Mouse (Mus musculus) liver, embryonic 13.5 days (tissue): Measurements from ENCODE around the gene Plcb3. TPM values are rescaled to one million over a fixed set of nuclear protein-coding genes. Genes with fewer than 3 reads are reported as not detected.

ENCODE experiments used
- ATAC-seq: fragments of 200-750 bp; cut with Nextera tagmentation; 2 replicates; pipeline ENCODE4 v1.8.0; 2017; ENCODE audit warnings: low read depth, mild to moderate bottlenecking, moderate number of reproducible peaks, moderate library complexity
- DNase-seq: peaks from one replicate; pipeline ENCODE4 v3.0.0; 2022
- H3K27ac ChIP-seq: fragments of 300-500 bp; sonication (generic); 2 replicates; pipeline ENCODE4 v1.5.1; 2015; ENCODE audit warnings: moderate library complexity, mild to moderate bottlenecking, inconsistent platforms
- H3K27me3 ChIP-seq: fragments of 300-500 bp; sonication (generic); 2 replicates; pipeline ENCODE4 v1.6.1; 2015; ENCODE audit warnings: mild to moderate bottlenecking, inconsistent platforms
- H3K36me3 ChIP-seq: fragments of 300-500 bp; sonication (generic); 2 replicates; pipeline ENCODE4 v1.6.1; 2015; ENCODE audit warnings: mild to moderate bottlenecking, inconsistent platforms
- H3K4me1 ChIP-seq: fragments of 300-500 bp; sonication (generic); replicated peaks from 2 replicates; pipeline ENCODE4 v1.6.1; 2015; ENCODE audit warnings: inconsistent platforms
- H3K4me2 ChIP-seq: fragments of 300-500 bp; sonication (generic); 2 replicates; pipeline ENCODE4 v1.6.1; 2015; ENCODE audit warnings: inconsistent platforms, mild to moderate bottlenecking, moderate library complexity
- H3K4me3 ChIP-seq: fragments of 300-500 bp; sonication (generic); replicated peaks from 2 replicates; pipeline ENCODE4 v1.5.1; 2015; ENCODE audit warnings: mild to moderate bottlenecking, inconsistent platforms
- H3K9ac ChIP-seq: fragments of 300-500 bp; sonication (generic); 2 replicates; pipeline ENCODE4 v1.6.1; 2015; ENCODE audit warnings: mild to moderate bottlenecking, inconsistent platforms
- H3K9me3 ChIP-seq: fragments of 300-500 bp; sonication (generic); replicated peaks from 2 replicates; pipeline ENCODE4 v1.6.1; 2016; ENCODE audit warnings: inconsistent platforms
- WGBS: fragments of 180-500 bp; shearing (Covaris S2); methylation state at CpG from one replicate; pipeline ENCODE4 v1.1.7; 2015; ENCODE audit not compliant: insufficient replicate concordance; 5-methylcytosine and 5-hydroxymethylcytosine counted together
- polyA plus RNA-seq: library from polyadenylated mRNA; unstranded; fragments of >200 nt; fragmentation: Nextera tagmentation; extraction: Ambion mirVana; gene quantifications from 2 replicates; pipeline ENCODE4 v1.2.1, GENCODE M21; 2015

The Plcb3 gene
- polyA plus RNA-seq, 1 experiment from 2014 or later: 5.6 TPM

DNA sequence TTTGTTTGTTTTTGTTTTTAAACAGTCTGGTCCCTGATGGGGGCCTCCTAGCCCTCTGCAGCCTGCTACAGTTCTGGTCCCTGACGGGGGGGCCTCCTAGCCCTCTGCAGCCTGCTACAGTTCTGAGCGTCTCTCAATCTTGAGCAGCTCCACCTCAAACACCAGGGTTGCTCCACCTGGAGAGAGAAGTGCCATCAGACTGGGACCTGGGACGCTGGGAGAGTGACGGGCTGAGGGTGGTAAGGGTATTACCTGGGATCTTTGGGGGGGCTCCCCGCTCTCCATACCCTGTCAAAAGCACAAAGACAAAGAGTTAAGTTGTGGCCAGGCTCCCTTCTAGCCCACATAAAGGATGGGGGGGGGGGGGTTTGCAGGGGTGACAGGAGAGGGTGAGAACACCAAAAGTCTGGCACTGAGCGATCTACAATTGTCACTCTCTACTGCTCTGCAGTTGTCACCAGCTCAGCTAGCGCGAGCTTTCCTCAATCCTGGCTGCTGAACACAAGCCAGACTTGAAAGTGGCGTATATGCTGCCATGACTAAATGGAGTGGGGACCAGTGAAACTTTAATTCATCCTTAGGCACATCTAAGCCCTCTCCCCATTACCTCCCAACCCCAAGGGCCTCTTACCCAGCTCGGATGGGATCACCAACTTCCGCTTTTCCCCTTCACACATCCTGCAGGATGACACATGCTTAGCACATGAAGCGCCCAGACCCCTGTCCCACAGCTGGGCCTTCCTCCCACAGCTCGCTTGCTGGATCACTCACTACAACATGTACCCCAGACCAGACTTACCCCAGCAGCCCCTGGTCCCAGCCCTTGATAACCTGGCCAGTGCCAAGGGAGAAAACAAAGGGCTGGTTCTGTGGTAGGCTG lies 1.7 kb upstream of the Plcb3 start:
- Histone ChIP-seq H3K36me3 (peaks cover 35% of the 10 kb centered on the region), H3K9me3 (no peaks in the 10 kb centered on the region), H3K4me3 (peak overlapping the region; percentile 80), H3K4me2 (peak overlapping the region; percentile 97), H3K27ac (peak overlapping the region; percentile 89), H3K4me1 (peaks cover 79% of the 10 kb centered on the region), H3K27me3 (no peaks in the 10 kb centered on the region), H3K9ac (peak overlapping the region; percentile 83)
- no peak for DNase-seq
- no peak for ATAC-seq
- 71% methylated on average over 13 of the region's 13 CpGs for WGBS

DNA sequence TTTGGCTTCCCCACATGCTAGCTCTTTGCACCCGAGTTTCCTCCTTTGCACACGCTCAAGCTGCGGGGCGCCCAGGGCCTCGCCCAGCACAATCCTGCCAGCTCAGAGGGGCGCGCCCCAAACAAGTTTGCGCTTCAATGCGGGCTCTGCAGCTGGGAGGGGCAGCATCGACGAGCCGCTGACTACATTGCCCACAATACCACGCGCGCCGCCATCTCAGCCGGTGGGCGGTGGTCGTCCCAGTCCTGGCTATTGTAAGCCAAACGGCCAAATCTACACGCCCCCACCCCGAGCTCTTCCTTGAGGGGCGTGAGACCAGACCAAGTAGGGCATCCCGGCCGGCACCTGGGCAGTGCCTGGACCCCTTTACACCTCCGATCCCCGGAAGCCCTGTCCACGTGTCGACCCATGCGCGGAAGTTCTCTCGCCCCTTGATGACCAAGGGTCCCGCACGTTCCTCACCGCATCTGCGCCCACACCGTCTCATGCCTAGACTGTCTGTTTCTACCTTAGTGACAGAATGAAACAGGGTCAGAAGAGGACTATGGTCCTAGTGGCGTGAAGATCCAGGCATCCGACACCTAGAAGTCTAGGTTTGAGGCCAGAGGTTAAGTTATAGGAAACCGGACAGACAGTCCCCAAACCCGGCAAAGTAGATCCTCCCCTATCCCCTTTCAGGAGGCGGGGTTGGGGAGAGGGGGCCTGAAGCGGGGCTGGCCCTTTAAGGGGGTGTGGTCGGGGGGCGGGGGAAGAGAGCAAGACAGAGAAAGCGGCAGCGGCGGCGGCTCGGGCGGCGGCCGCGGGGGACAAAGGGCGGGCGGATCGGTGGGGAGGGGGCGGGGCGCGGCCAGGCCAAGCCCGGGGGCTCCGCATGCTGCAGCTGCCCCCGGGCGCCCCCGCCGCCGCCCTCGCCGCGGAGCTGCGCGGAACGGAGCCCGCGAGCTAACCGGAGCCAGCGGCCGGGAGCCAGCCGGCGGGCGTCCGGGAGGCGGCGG lies 1.8 kb downstream of the Plcb3 start, which contains the start of gene Ppp1r14b:
Gene Ppp1r14b, plus strand, starts transcription at position 758 of the 995 bp plus-strand sequence.
- Histone ChIP-seq H3K36me3 (peaks cover 25% of the 10 kb centered on the region), H3K4me1 (peaks cover 90% of the 10 kb centered on the region), H3K9ac (peak within 1 kb of the TSS; percentile 81), H3K4me2 (peak within 1 kb of the TSS; percentile 82), H3K9me3 (no peaks in the 10 kb centered on the region), H3K27me3 (no peaks in the 10 kb centered on the region), H3K4me3 (peak within 1 kb of the TSS; percentile 74), H3K27ac (peak within 1 kb of the TSS; percentile 87)
- DNase-seq (peak; percentile 84), ATAC-seq (peak; percentile 69)
- WGBS: under 1% methylated on average over 67 of the region's 84 CpGs

DNA sequence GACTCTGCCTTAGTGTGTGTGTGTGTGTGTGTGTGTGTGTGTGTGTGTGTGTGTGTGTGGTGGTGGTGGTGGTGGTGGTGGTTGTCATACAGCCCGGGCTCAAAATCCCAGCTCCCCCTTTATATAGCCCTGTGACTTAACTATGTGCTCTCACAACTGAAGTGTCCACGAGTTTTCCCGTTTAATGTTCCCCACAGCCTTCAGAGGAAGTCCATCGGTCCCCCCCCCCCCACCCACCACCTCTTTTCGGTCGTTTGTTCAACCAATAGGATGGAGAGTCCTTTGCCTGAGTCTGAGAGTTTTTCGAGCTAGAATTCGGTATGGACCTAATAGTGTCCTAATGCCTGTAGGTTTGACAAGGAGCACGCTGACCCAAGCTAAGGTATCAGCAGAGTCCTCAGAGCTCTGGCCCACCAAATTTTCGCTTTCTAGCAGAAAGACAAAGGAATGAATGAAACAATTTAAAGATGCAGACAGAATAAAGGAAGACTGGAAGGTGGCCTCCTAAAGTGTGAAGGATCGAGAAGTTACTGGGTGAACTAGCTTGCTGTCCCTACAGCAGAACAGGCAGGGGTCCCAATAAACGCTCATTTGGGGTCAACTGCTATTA lies 2.6 kb downstream of the Plcb3 start:
- peaks cover 90% of the 10 kb centered on the region for H3K4me1 ChIP-seq
- peak overlapping the region; percentile 82 for H3K4me2 ChIP-seq
- no peak for ATAC-seq
- WGBS: 29% methylated on average over 12 of the region's 12 CpGs
- no peaks in the 10 kb centered on the region for H3K9me3 ChIP-seq
- peaks cover 23% of the 10 kb centered on the region for H3K36me3 ChIP-seq
- H3K4me3 ChIP-seq: peak overlapping the region; percentile 74
- DNase-seq: no peak
- peak overlapping the region; percentile 63 for H3K27ac ChIP-seq
- H3K27me3 ChIP-seq: 0 out of 2 replicates have a peak, but pooled peaks cover 6% of the 10 kb centered on the region
- H3K9ac ChIP-seq: peak overlapping the region; percentile 61

DNA sequence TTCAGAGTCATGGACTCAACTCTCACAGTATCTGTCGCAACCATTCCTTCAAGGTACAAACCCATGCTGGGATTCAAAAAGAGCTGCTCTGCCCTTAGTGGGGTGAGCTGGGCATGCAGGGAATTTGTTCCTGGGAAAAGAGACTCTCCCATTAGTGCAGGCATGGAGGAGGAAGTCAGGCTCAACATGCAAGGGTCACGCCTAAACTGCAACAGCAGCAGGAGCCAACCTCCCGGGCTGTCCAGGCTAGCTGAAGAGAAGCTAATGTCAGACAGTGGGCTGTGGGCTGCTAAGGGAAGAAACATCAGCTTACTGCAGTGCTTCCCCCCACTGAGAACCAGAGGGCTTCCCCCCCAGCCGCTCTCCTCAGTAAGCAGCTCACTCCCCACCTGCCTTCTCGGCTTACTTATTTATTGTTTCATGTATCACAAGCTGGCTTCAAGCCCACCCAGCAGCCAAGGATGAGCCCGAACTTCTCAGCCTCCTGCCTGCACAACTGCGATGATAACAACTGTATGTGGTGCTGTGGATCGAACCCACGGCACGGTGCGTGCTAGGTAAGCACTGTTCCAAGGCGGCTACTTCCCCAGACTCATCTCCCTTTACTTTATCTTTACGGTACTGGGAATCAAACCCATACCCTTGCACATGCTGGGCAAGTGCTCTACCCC lies 3.9 kb downstream of the Plcb3 start:
- Histone ChIP-seq H3K4me2 (no peak overlapping the region), H3K36me3 (peaks cover 10% of the 10 kb centered on the region), H3K4me3 (no peak overlapping the region), H3K9me3 (no peaks in the 10 kb centered on the region), H3K27me3 (peaks cover 7% of the 10 kb centered on the region; the same call in 1 of the 2 replicates), H3K9ac (no peak overlapping the region), H3K27ac (0 out of 2 replicates have a peak overlapping the region, but pooled peaks have one; percentile 27), H3K4me1 (peaks cover 88% of the 10 kb centered on the region)
- no peak for ATAC-seq
- 75% methylated on average over 13 of the region's 13 CpGs for WGBS
- DNase-seq: no peak

DNA sequence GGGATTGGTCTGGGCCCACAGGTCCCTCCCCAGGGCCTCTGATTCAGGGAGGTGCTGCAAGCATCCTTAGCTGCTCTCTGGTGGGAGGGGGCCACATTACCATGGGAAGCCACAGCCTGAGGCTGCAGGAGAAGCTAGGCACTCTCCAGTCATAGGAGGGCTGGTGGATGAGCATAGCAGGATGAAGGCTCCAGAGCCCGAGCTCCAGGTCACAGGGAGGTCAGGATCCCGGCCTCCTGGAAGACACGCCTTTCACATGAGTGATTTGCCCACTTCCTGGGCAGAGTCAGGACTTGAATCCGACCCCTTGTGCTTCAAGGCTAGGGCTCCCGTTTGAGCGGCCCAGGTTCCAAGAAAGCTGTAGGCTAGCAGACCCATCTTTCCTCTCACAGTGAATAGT lies 4.6 kb downstream of the Plcb3 start:
- Histone ChIP-seq H3K9ac (no peak overlapping the region), H3K4me2 (no peak overlapping the region), H3K27me3 (peaks cover 7% of the 10 kb centered on the region; the same call in 1 of the 2 replicates), H3K27ac (peak overlapping the region; percentile 23; the same call in 1 of the 2 replicates), H3K36me3 (peaks cover 4% of the 10 kb centered on the region; the same call in 1 of the 2 replicates), H3K4me3 (no peak overlapping the region), H3K4me1 (peaks cover 87% of the 10 kb centered on the region), H3K9me3 (no peaks in the 10 kb centered on the region)
- ATAC-seq: no peak
- no peak for DNase-seq
- WGBS: 55% methylated on average over 6 of the region's 6 CpGs

DNA sequence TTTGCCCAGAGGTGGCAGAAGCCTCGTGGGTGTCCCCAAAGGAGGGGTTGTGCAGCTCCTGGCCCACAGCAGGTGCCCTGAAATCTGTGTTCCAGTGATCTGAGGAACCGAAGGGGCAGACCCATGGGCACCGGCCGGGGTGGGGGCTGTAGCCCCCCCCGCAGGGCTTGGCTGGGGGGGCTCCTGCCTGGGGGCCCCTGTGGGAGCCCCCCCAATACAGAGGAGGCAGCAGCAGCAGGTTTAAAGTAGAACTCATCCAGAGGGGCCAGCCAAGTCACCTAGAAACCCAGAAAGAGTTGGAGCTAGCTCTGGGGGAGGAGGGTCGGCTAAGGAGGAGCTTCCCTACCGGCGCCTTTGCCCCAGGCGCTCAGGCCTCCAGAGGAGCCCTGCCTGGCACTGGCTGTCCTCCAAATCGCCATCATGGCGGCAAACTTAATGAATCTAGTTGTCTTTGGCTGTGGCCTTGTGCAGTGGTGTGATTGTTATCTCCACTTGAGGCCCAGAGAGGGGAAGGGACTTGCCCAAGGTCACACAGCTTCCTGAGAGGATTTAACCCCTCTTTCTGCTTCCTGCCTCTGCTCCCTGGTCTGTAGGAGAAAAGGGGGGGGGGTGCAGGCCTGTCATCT lies 5.7 kb downstream of the Plcb3 start:
- Histone ChIP-seq H3K9ac (peak overlapping the region; percentile 80), H3K4me1 (peaks cover 77% of the 10 kb centered on the region)
- no peak for DNase-seq

DNA sequence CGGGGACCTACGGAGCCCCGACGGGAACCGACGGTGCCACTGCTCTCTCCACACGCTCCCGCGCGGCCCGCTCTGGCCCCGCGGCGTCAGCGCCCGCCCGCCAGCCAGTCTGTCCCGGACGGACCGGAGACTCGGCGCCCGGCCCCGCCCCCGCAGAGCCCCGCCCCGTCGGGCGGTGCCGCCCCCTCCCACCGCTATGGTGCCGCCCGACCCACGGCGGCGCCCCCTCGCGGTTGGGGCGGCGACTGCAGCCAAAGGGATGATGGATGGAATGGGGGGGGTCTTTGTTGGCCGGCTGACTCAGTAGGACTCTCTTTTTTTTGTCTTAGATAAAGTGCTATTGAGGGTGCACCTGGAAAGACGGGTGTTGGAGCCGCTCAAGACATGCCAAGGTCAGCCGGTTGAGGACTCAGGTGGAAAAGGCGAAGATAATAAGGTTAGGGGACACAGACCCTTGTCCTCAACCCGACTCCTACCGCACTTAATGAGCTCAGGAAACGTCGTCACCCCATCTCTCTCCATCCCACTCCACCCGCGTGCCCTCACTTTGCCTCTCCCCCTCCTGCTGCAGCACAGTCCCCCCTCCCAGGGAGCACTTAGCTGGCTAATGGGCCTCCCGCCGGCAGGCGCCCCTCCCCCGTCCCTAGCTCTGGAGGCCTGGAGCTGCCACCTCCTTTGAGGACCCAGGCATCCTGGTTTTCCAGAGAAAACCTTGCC lies 6.4 kb downstream of the Plcb3 start:
- under 1% methylated on average over 55 of the region's 55 CpGs for WGBS
- peak overlapping the region; percentile 57; the same call in 1 of the 2 replicates for H3K27ac ChIP-seq
- peak overlapping the region; percentile 80 for H3K9ac ChIP-seq
- peaks cover 73% of the 10 kb centered on the region for H3K4me1 ChIP-seq
- H3K4me2 ChIP-seq: peak overlapping the region; percentile 95
- peak overlapping the region; percentile 71 for H3K4me3 ChIP-seq
- DNase-seq (peak; percentile 67), ATAC-seq (peak; percentile 73)
- no peaks in the 10 kb centered on the region for H3K9me3 ChIP-seq
- peaks cover 7% of the 10 kb centered on the region; the same call in 1 of the 2 replicates for H3K27me3 ChIP-seq
- H3K36me3 ChIP-seq: peaks cover 13% of the 10 kb centered on the region; the same call in 1 of the 2 replicates

More for the DNA sequence above, 5.7 kb downstream of the Plcb3 start:
- Histone ChIP-seq H3K27ac (peak overlapping the region; percentile 57), H3K9me3 (no peaks in the 10 kb centered on the region), H3K4me2 (peak overlapping the region; percentile 95), H3K36me3 (peaks cover 5% of the 10 kb centered on the region; the same call in 1 of the 2 replicates), H3K27me3 (peaks cover 7% of the 10 kb centered on the region; the same call in 1 of the 2 replicates), H3K4me3 (peak overlapping the region; percentile 71)
- 22% methylated on average over 11 of the region's 11 CpGs for WGBS
- no peak for ATAC-seq

DNA sequence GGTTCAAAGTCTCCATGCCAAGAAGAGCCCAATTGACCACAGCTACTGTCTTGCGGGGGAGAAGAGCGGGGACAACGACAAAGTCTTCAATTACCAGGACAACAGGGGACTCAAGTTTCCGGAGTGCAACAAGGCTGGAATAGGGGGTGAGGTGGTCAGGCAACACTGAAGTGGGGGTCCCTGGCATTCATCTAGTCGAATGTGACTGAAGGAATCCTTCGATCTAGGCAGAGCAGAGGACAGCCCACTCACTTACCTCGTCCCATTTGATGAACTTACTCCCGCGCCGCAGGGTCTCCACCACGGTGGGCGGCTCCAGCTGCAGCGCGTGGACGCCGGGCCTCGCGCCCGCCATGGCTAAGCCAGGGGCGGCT lies 7.0 kb downstream of the Plcb3 start:
- Histone ChIP-seq H3K36me3 (peaks cover 18% of the 10 kb centered on the region; the same call in 1 of the 2 replicates), H3K27ac (no peak overlapping the region), H3K4me2 (peak overlapping the region; percentile 95), H3K4me3 (peak overlapping the region; percentile 71), H3K9me3 (no peaks in the 10 kb centered on the region), H3K9ac (peak overlapping the region; percentile 80), H3K4me1 (peaks cover 69% of the 10 kb centered on the region), H3K27me3 (peaks cover 7% of the 10 kb centered on the region; the same call in 1 of the 2 replicates)
- 2% methylated on average over 20 of the region's 20 CpGs for WGBS
- ATAC-seq: no peak
- no peak for DNase-seq

DNA sequence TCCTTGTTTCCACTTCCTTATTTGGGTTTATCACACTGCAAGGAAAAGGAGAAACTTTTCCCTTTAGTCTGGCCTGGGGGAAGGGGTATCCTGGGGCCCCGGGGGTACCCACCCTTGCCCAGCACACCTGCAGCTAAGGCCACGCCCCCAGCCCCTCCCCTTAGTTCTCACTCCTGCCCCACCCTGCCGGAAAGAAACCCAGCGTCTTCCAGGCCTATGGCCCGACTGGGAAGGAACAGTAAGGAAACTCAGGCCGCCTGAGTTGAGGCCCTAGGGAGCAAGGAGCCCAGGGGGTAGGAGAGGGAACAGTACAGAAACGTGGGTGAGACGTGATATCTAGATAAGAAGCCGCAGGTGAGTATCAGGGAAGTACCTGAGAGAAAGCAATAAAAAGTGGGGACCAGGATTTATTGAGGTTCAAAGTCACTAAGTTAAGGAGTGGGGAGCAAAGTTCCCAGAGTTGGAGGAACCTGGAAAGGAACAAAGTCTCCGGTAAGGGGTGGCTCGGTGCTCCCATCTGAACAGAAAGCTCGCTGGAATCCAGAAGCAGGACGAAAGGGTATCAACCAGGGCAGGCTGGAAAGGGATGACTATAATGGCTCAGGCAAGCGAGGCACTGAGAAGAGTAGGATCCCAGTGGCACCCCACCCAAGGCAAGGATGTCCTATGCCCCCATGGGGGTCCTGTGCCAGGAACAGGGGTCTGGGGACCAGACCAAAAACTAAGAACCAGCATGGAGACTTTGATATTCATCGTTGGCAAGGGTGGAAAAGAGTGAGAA lies 7.6 kb downstream of the Plcb3 start:
- Histone ChIP-seq H3K9ac (peak overlapping the region; percentile 80), H3K27me3 (peaks cover 7% of the 10 kb centered on the region; the same call in 1 of the 2 replicates), H3K4me1 (peaks cover 63% of the 10 kb centered on the region), H3K9me3 (no peaks in the 10 kb centered on the region), H3K4me3 (peak overlapping the region; percentile 71), H3K36me3 (peaks cover 21% of the 10 kb centered on the region; the same call in 1 of the 2 replicates), H3K4me2 (peak overlapping the region; percentile 95), H3K27ac (no peak overlapping the region)
- WGBS: 11% methylated on average over 15 of the region's 15 CpGs
- DNase-seq: no peak
- no peak for ATAC-seq
